Mouse (Mus musculus) kidney, adult 2 months (tissue): ENCODE data around the gene 1700069L16Rik. TPM values are rescaled to one million over a fixed set of nuclear protein-coding genes. Genes with fewer than 3 reads are reported as not detected.

ENCODE experiments used
- DNase-seq: peaks from one replicate; pipeline ENCODE4 v3.0.0; 2021
- H3K27ac ChIP-seq: fragments of 200-500 bp; 2 replicates; pipeline ENCODE4 v1.5.1; 2012; ENCODE audit warnings: low read depth, low read length, control low read depth, inconsistent platforms; ENCODE audit not compliant: insufficient read depth
- H3K27me3 ChIP-seq: fragments of 200-500 bp; replicated peaks from 2 replicates; pipeline ENCODE4 v1.6.1; 2012; ENCODE audit warnings: mild to moderate bottlenecking, moderate library complexity, low read length, inconsistent platforms; ENCODE audit not compliant: control insufficient read depth, insufficient read depth
- H3K36me3 ChIP-seq: fragments of 200-500 bp; 2 replicates; pipeline ENCODE4 v1.6.1; 2012; ENCODE audit warnings: mild to moderate bottlenecking, moderate library complexity, low read length, inconsistent platforms; ENCODE audit not compliant: control insufficient read depth, insufficient read depth
- H3K4me1 ChIP-seq: fragments of 200-500 bp; 2 replicates; pipeline ENCODE4 v1.6.1; 2011; ENCODE audit warnings: low read length; ENCODE audit not compliant: control insufficient read depth, insufficient read depth
- H3K4me3 ChIP-seq: fragments of 200-500 bp; 2 replicates; pipeline ENCODE4 v1.5.1; 2011; ENCODE audit warnings: mild to moderate bottlenecking, low read depth, low read length, control low read depth; ENCODE audit not compliant: insufficient read depth
- CTCF ChIP-seq: fragments of 200-500 bp; conservative IDR thresholded peaks from 2 replicates; pipeline ENCODE4 v1.5.1; 2011; ENCODE audit warnings: low read depth, mild to moderate bottlenecking, control low read depth, low read length, moderate library complexity, mixed read lengths; ENCODE audit not compliant: insufficient read depth, insufficient read length
- POLR2A ChIP-seq: fragments of 200-500 bp; IDR thresholded peaks from one replicate; pipeline ENCODE4 v1.6.1; 2011; ENCODE audit warnings: low read depth, low read length, control low read depth
- WGBS: fragments of 180-500 bp; shearing (Covaris S2); methylation state at CpG from one replicate; pipeline ENCODE4 v1.1.7; 2018; 5-methylcytosine and 5-hydroxymethylcytosine counted together
- polyA plus RNA-seq: library from polyadenylated mRNA; depleted of rRNA; stranded (reverse); fragments of >200 nt; gene quantifications from 2 replicates; pipeline ENCODE4 v1.2.3, GENCODE M21; 2012

Gene 1700069L16Rik
- polyA plus RNA-seq, 1 experiment: not detected

- no peak overlapping the region for H3K27ac ChIP-seq
- TF ChIP-seq CTCF (no peak), POLR2A (no peak)
- no peaks in the 10 kb centered on the region for H3K27me3 ChIP-seq
- WGBS: 25% methylated on average over 21 of the region's 21 CpGs
- peak; percentile 58 for DNase-seq
- H3K4me3 ChIP-seq: no peak overlapping the region
- H3K36me3 ChIP-seq: no peaks in the 10 kb centered on the region
- no peaks in the 10 kb centered on the region for H3K4me1 ChIP-seq
Measured at GRCm38 (mm10) chr5:113703803-113704585, 20.6 kb downstream of the 1700069L16Rik start.

- no peaks in the 10 kb centered on the region for H3K4me1 ChIP-seq
- TF ChIP-seq CTCF: no peak
- no peak for TF ChIP-seq POLR2A
- H3K4me3 ChIP-seq: no peak overlapping the region
- DNase-seq: no peak
- no peaks in the 10 kb centered on the region for H3K36me3 ChIP-seq
- WGBS: 78% methylated on average over 19 of the region's 19 CpGs
- H3K27me3 ChIP-seq: no peaks in the 10 kb centered on the region
- no peak overlapping the region for H3K27ac ChIP-seq
Measured at GRCm38 (mm10) chr5:113700388-113701023, 24.1 kb downstream of the 1700069L16Rik start.

GRCm38 (mm10) chr5:113694415-113694814 is 30.2 kb downstream of the 1700069L16Rik start:
- Histone ChIP-seq H3K4me3 (no peak overlapping the region), H3K36me3 (no peaks in the 10 kb centered on the region), H3K27me3 (no peaks in the 10 kb centered on the region), H3K27ac (no peak overlapping the region), H3K4me1 (no peaks in the 10 kb centered on the region)
- TF ChIP-seq POLR2A (no peak), CTCF (no peak)
- 22% methylated on average over 5 of the region's 5 CpGs for WGBS
- DNase-seq: no peak

GRCm38 (mm10) chr5:113694000-113694399 is 30.6 kb downstream of the 1700069L16Rik start:
- no peak for DNase-seq
- H3K4me3 ChIP-seq: no peak overlapping the region
- TF ChIP-seq CTCF: no peak
- no peak for TF ChIP-seq POLR2A
- 43% methylated on average over 4 of the region's 4 CpGs for WGBS
- no peaks in the 10 kb centered on the region for H3K27me3 ChIP-seq
- H3K27ac ChIP-seq: no peak overlapping the region
- H3K4me1 ChIP-seq: no peaks in the 10 kb centered on the region
- no peaks in the 10 kb centered on the region for H3K36me3 ChIP-seq

- no peak overlapping the region for H3K4me3 ChIP-seq
- no peak overlapping the region for H3K27ac ChIP-seq
- TF ChIP-seq CTCF: no peak
- TF ChIP-seq POLR2A: no peak
- no peak for DNase-seq
- WGBS: 94% methylated on average over 8 of the region's 8 CpGs
- no peaks in the 10 kb centered on the region for H3K27me3 ChIP-seq
- H3K36me3 ChIP-seq: no peaks in the 10 kb centered on the region
- no peaks in the 10 kb centered on the region for H3K4me1 ChIP-seq
Measured at GRCm38 (mm10) chr5:113693196-113693755, 31.3 kb downstream of the 1700069L16Rik start.

- 94% methylated on average over 2 of the region's 2 CpGs for WGBS
- no peak overlapping the region for H3K27ac ChIP-seq
- no peaks in the 10 kb centered on the region for H3K36me3 ChIP-seq
- no peaks in the 10 kb centered on the region for H3K4me1 ChIP-seq
- no peak for TF ChIP-seq CTCF
- TF ChIP-seq POLR2A: no peak
- H3K4me3 ChIP-seq: no peak overlapping the region
- no peak for DNase-seq
- no peaks in the 10 kb centered on the region for H3K27me3 ChIP-seq
Measured at GRCm38 (mm10) chr5:113690866-113691265, 33.7 kb downstream of the 1700069L16Rik start.

- 80% methylated on average over 15 of the region's 15 CpGs for WGBS
Measured at GRCm38 (mm10) chr5:113690069-113690548, 34.5 kb downstream of the 1700069L16Rik start.

More at GRCm38 (mm10) chr5:113690069-113690548, 34.5 kb downstream of the 1700069L16Rik start:
- H3K4me3 ChIP-seq: no peak overlapping the region
- no peak for DNase-seq
- no peaks in the 10 kb centered on the region for H3K27me3 ChIP-seq
- H3K36me3 ChIP-seq: no peaks in the 10 kb centered on the region
- no peak for TF ChIP-seq POLR2A
- no peak for TF ChIP-seq CTCF
- H3K27ac ChIP-seq: no peak overlapping the region
- no peaks in the 10 kb centered on the region for H3K4me1 ChIP-seq
